Mouse (Mus musculus): ENCODE measurements around the gene Opn1mw. TPM values are rescaled to one million over a fixed set of nuclear protein-coding genes. Genes with fewer than 3 reads are reported as not detected.
"Not testable (repeated sequence)": the region's sequence is repeated elsewhere in the genome, so short reads cannot be mapped to it uniquely, and the experiment has no call there.

Opn1mw gene
- polyA plus RNA-seq (2012; rRNA removed), result 0.25 and 0.32 TPM in 2 replicates

DNA sequence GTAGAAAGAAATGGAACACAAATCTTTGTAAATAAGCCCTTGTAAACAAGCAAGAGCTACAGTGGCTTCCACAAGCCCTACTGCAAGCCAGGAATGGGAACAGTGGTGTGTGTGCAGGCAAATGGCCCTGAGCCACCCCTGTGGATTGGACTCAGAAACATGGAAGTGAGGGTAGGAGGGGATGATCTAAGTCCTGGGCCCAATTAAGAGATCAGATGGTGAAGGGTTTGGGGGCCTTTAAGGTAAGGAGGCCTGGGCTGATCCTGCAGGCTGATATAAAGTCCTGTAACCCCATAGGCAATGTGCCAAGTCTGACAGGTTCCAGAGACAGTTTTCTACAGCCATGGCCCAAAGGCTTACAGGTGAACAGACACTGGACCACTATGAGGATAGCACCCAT lies at the start of gene Opn1mw:
Opn1mw (plus strand) TSS at position 301 of the 400 bp plus-strand sequence.
- DNase-seq (ENCODE audit: extremely low spot score in 1 of 2, low spot score in 1 of 2), result no peak

GRCm38 (mm10) chrX:74084276-74084837 lies 42.9 kb upstream of the Opn1mw start:
- DNase-seq (ENCODE audit: extremely low spot score in 1 of 2, low spot score in 1 of 2), result peak in 1 of 2 experiments; percentile 16

DNA sequence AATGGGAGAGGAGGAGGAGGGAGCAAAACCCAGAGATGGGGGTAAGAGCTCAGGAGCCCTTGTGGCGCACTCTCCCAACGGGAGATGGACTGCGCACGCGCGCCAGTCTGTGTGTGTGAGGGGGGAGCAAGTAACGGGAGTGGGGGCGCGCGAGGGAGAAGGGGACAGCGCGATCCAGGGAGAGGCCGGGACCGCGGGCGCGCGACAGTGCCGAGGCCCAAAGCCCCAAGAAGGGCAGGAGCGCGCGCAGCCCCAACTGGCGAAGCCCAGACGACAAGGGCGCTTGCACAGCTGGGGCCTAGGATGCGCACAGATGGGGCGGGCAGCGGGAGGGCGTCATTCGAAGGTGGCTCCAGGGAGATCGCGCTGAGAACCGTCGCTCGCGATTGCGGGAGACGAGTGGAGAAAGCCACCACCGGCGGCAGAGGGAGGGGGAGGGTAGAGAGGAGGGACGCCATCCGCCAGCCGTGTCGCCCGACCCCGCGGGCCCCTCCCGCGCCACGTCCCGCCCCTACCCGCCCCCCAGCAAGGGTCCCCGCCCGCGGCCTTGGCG lies 42.2 kb upstream of the Opn1mw start:
- DNase-seq (ENCODE audit: extremely low spot score in 1 of 2, low spot score in 1 of 2), result peak; percentile 61 to 81

- DNase-seq (ENCODE audit: extremely low spot score in 1 of 2, low spot score in 1 of 2), result peak; percentile 97 to 99
These were observed 41.6 kb upstream of the Opn1mw start for GRCm38 (mm10) chrX:74085601-74086038.

- no peak for DNase-seq (ENCODE audit: extremely low spot score in 1 of 2, low spot score in 1 of 2)
These were observed 32.1 kb upstream of the Opn1mw start for GRCm38 (mm10) chrX:74095130-74095529.

- DNase-seq (ENCODE audit: extremely low spot score in 1 of 2, low spot score in 1 of 2), result peak; percentile 7 to 15
These were observed 23.6 kb upstream of the Opn1mw start for GRCm38 (mm10) chrX:74103457-74104188.

GRCm38 (mm10) chrX:74105916-74106315 lies 21.3 kb upstream of the Opn1mw start:
- DNase-seq (ENCODE audit: extremely low spot score in 1 of 2, low spot score in 1 of 2), result no peak

DNA sequence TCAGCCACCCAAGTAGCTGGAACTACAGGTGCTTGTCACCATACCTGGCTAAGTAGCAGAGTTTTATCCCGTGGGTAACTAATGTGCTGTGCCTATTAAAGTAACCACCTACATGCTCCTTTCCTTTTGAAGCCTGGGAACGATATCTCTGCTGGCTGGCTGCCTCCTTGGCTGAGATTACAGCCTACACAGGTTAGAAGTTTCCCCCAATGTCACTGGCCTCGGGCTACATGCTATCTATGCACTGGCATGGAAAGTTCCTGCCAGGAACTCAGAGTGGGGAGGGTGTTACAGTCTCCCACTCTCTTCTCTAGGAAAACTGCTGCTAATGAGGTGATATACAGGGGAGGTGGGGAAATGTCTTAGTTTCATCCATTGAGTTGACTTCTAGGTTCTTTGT lies 18.5 kb upstream of the Opn1mw start:
- DNase-seq (ENCODE audit: extremely low spot score in 1 of 2, low spot score in 1 of 2), result peak in 1 of 2 experiments; percentile 9

DNA sequence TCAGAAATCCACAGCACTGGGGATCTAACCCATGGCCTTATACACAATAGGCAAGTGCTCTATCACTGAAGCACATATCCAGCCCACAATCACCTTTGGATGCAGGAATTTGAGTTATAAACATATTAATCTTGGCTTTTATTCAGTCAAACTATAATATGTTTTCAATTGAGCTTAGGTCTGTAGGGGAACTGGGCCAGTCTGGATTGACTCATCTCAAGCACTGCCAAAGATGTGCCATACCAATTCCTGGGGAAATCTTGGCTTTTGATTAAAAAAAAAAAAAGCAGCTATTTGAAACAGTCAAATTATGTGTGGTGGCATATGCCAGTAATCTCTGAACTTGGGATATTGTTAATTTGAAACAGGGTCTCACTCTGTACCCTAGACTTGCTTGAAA lies 13.2 kb upstream of the Opn1mw start:
- DNase-seq (ENCODE audit: extremely low spot score in 1 of 2, low spot score in 1 of 2), result no peak

- peak; percentile 8 to 66 for DNase-seq (ENCODE audit: extremely low spot score in 1 of 2, low spot score in 1 of 2)
These were observed 11.8 kb upstream of the Opn1mw start for GRCm38 (mm10) chrX:74115511-74115910.

- no peak for DNase-seq (ENCODE audit: extremely low spot score in 1 of 2, low spot score in 1 of 2)
These were observed 2.3 kb upstream of the Opn1mw start for GRCm38 (mm10) chrX:74124975-74125374.

DNA sequence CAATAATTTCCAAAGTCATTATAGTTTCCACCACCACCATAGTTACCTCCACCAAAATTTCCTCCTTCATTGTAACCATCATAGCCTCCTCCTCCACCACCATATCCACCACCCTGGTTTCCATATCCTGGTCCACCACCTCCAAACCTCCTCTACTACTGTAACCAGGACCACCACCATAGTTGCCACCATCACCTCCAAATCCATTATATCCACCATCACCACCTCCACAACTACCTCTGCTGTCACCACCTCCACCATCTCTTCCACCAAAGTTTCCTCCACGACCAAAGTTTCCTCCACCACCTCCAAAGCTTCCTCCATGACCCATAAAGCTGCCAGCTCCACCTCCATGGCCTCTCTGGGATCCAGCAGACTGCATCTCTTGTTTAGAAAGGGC lies 8.0 kb downstream of the Opn1mw start, which contains the start of gene Mecp2:
Mecp2 (minus strand) TSS at position 101 of the 400 bp plus-strand sequence.
- not testable (repeated sequence) for DNase-seq (ENCODE audit: extremely low spot score in 1 of 2, low spot score in 1 of 2)

- no peak for DNase-seq (ENCODE audit: extremely low spot score in 1 of 2, low spot score in 1 of 2)
These were observed 40.5 kb downstream of the Opn1mw start, which contains the start of gene Tex28 for GRCm38 (mm10) chrX:74167738-74168137. Gene Tex28 (minus strand): TSS chrX:74167838.

DNA sequence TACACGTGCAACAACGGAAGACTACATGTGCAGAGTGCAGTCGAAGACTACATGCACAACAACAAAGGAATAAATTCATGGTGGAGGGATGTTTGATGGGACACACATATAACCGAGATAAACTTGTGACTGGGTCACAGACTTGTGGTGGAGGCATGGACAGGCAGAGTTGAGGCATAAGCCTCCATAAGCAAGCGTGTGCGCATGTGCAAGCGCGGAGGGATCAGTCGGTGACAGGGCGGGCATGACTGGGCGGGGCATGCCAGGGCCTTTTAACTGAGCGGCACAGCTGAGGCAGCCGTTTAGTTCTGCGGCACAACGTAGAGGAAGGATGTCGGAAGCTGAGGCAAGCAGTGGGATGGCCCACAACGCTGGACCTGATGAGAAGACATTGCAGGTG lies 49.7 kb downstream of the Opn1mw start, which contains the start of gene Tktl1:
Tktl1 (plus strand) TSS at position 301 of the 400 bp plus-strand sequence.
- DNase-seq (ENCODE audit: extremely low spot score in 1 of 2, low spot score in 1 of 2), result no peak

Other genes with a start within 250 kb of the Opn1mw start
- gene Avpr2, start 235.4 kb upstream of the Opn1mw start, polyA plus RNA-seq (2012; rRNA removed), result not detected in 2 replicates
- 88.7 and 113 TPM in 2 replicates for gene L1cam, start 231.4 kb upstream of the Opn1mw start, polyA plus RNA-seq (2012; rRNA removed)
- gene Arhgap4, start 205.6 kb upstream of the Opn1mw start, polyA plus RNA-seq (2012; rRNA removed), result 6.4 and 7.3 TPM in 2 replicates
- gene Naa10, start 205.5 kb upstream of the Opn1mw start, polyA plus RNA-seq (2012; rRNA removed), result 77.6 and 80.3 TPM in 2 replicates
- gene Renbp, start 196.6 kb upstream of the Opn1mw start, polyA plus RNA-seq (2012; rRNA removed), result 9.2 and 10.0 TPM in 2 replicates
- gene Hcfc1, start 161.1 kb upstream of the Opn1mw start, polyA plus RNA-seq (2012; rRNA removed), result 41.1 and 44.0 TPM in 2 replicates
- gene Irak1, start 103.5 kb upstream of the Opn1mw start, polyA plus RNA-seq (2012; rRNA removed), result 91.0 and 101 TPM in 2 replicates
- 29.7 and 30.6 TPM in 2 replicates for gene Mecp2, start 7.9 kb downstream of the Opn1mw start, polyA plus RNA-seq (2012; rRNA removed)
- not detected in 2 replicates for gene Tex28, start 40.4 kb downstream of the Opn1mw start, polyA plus RNA-seq (2012; rRNA removed)
- gene Tktl1, start 49.8 kb downstream of the Opn1mw start, polyA plus RNA-seq (2012; rRNA removed), result 0.04 TPM in 2 replicates
- 131 and 166 TPM in 2 replicates for gene Flna, start 122.4 kb downstream of the Opn1mw start, polyA plus RNA-seq (2012; rRNA removed)
- gene Emd, start 127.2 kb downstream of the Opn1mw start, polyA plus RNA-seq (2012; rRNA removed), result 45.2 and 45.8 TPM in 2 replicates
- gene Rpl10, start 143.3 kb downstream of the Opn1mw start, polyA plus RNA-seq (2012; rRNA removed), result 698 and 796 TPM in 2 replicates
- 95.1 and 109 TPM in 2 replicates for gene Taz, start 154.4 kb downstream of the Opn1mw start, polyA plus RNA-seq (2012; rRNA removed)
- gene Dnase1l1, start 154.9 kb downstream of the Opn1mw start, polyA plus RNA-seq (2012; rRNA removed), result 3.7 and 4.8 TPM in 2 replicates
- gene Atp6ap1, start 169.6 kb downstream of the Opn1mw start, polyA plus RNA-seq (2012; rRNA removed), result 465 and 472 TPM in 2 replicates
- 923 and 1,152 TPM in 2 replicates for gene Gdi1, start 177.5 kb downstream of the Opn1mw start, polyA plus RNA-seq (2012; rRNA removed)
- 46.8 and 58.9 TPM in 2 replicates for gene Fam50a, start 185.6 kb downstream of the Opn1mw start, polyA plus RNA-seq (2012; rRNA removed)
- 55.4 and 59.9 TPM in 2 replicates for gene Plxna3, start 201.6 kb downstream of the Opn1mw start, polyA plus RNA-seq (2012; rRNA removed)
- gene Lage3, start 226.2 kb downstream of the Opn1mw start, polyA plus RNA-seq (2012; rRNA removed), result 57.1 and 65.1 TPM in 2 replicates
- 68.4 and 73.3 TPM in 2 replicates for gene Ubl4a, start 245.8 kb downstream of the Opn1mw start, polyA plus RNA-seq (2012; rRNA removed)
- gene Slc10a3, start 245.9 kb downstream of the Opn1mw start, polyA plus RNA-seq (2012; rRNA removed), result 4.3 and 4.8 TPM in 2 replicates

Measured in frontal cortex, adult 2 months (tissue).